Mouse (Mus musculus) kidney, postnatal 0 days (tissue): ENCODE results near the gene Samd5. TPM values are rescaled to one million over a fixed set of nuclear protein-coding genes. Genes with fewer than 3 reads are reported as not detected.
A peak's percentile ranks its signal among the peaks of the same experiment; 100 is the strongest.

ENCODE experiments used
- ATAC-seq: fragments of 200-750 bp; cut with Nextera tagmentation; replicated peaks from 2 replicates; pipeline ENCODE4 v1.8.0; 2017; ENCODE audit warnings: low read depth, moderate number of reproducible peaks, moderate TSS enrichment, moderate library complexity; ENCODE audit not compliant: low FRiP score
- DNase-seq: peaks from one replicate; pipeline ENCODE4 v3.0.0-alpha.2; 2016; ENCODE audit warnings: low spot score
- H3K27ac ChIP-seq: fragments of 300-500 bp; sonication (generic); 2 replicates; pipeline ENCODE4 v1.5.1; 2014; ENCODE audit warnings: mild to moderate bottlenecking
- H3K27me3 ChIP-seq: fragments of 300-500 bp; sonication (generic); 2 replicates; pipeline ENCODE4 v1.6.1; 2014; ENCODE audit warnings: low read length, mixed read lengths; ENCODE audit not compliant: insufficient read depth
- H3K36me3 ChIP-seq: fragments of 300-500 bp; sonication (generic); 2 replicates; pipeline ENCODE4 v1.6.1; 2014; ENCODE audit warnings: low read length, mixed read lengths; ENCODE audit not compliant: insufficient read depth
- H3K4me1 ChIP-seq: fragments of 300-500 bp; sonication (generic); replicated peaks from 2 replicates; pipeline ENCODE4 v1.6.1; 2014; ENCODE audit warnings: antibody characterized with exemption, low read length, mixed read lengths; ENCODE audit not compliant: insufficient read depth
- H3K4me2 ChIP-seq: fragments of 300-500 bp; sonication (generic); 2 replicates; pipeline ENCODE4 v1.6.1; 2014; ENCODE audit warnings: mild to moderate bottlenecking, low read length, moderate library complexity, mixed read lengths
- H3K4me3 ChIP-seq: fragments of 300-500 bp; sonication (generic); replicated peaks from 2 replicates; pipeline ENCODE4 v1.5.1; 2014; ENCODE audit warnings: low read depth, low read length
- H3K9ac ChIP-seq: fragments of 300-500 bp; sonication (generic); 2 replicates; pipeline ENCODE4 v1.6.1; 2014; ENCODE audit warnings: low read depth, low read length
- H3K9me3 ChIP-seq: fragments of 300-500 bp; sonication (generic); replicated peaks from 2 replicates; pipeline ENCODE4 v1.6.1; 2016; ENCODE audit warnings: low read length, inconsistent platforms, mixed read lengths
- CTCF ChIP-seq: IDR thresholded peaks from 2 replicates; pipeline ENCODE4 v1.5.1; 2016; ENCODE audit warnings: antibody characterized with exemption, low read depth, mild to moderate bottlenecking, moderate library complexity
- WGBS: fragments of 180-500 bp; shearing (Covaris S2); extraction: QIAGEN DNeasy Blood & Tissue Kit; methylation state at CpG from one replicate; pipeline ENCODE4 v1.1.7; 2014; 5-methylcytosine and 5-hydroxymethylcytosine counted together
- polyA plus RNA-seq: library from polyadenylated mRNA; unstranded; fragments of >200 nt; fragmentation: Nextera tagmentation; extraction: Ambion mirVana; gene quantifications from 2 replicates; pipeline ENCODE4 v1.2.1, GENCODE M21; 2015

The Samd5 gene
- polyA plus RNA-seq, 1 experiment from 2014 or later, result 1.7 TPM

GRCm38 (mm10) chr10:9668791-9669190 is 6.2 kb downstream of the Samd5 start:
- ATAC-seq (no peak), DNase-seq (no peak)
- Histone ChIP-seq H3K4me1 (no peaks in the 10 kb centered on the region), H3K9ac (no peak overlapping the region), H3K9me3 (no peaks in the 10 kb centered on the region), H3K27me3 (no peaks in the 10 kb centered on the region), H3K4me2 (no peak overlapping the region), H3K27ac (no peak overlapping the region), H3K4me3 (no peak overlapping the region), H3K36me3 (no peaks in the 10 kb centered on the region)
- WGBS, result 76% methylated on average over 4 of the region's 4 CpGs
- no peak for TF ChIP-seq CTCF

DNA sequence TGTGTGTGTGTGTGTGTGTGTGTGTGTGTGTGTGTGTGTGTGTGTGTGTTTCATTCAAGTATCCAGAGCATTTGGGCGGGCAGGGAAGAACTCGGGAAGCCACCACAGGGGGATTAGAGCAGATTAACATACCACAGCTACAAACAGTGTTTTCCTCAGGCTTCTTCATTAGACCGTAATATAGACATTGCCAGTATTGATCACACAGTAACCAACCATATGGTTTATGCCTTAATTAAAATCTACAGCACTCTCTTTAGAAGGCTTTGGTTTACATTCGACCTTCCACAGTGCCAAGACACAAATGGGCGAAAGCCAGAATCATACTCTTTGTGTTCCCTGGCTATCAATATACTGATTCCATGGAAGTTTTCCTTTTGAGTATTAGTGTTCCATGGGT is 22.1 kb downstream of the Samd5 start:
- no peak overlapping the region for H3K4me2 ChIP-seq
- no peak overlapping the region for H3K9ac ChIP-seq
- 96% methylated on average over 5 of the region's 5 CpGs for WGBS
- no peaks in the 10 kb centered on the region for H3K9me3 ChIP-seq
- H3K4me3 ChIP-seq, result no peak overlapping the region
- TF ChIP-seq CTCF, result no peak
- no peak for ATAC-seq
- H3K36me3 ChIP-seq, result no peaks in the 10 kb centered on the region
- no peaks in the 10 kb centered on the region for H3K27me3 ChIP-seq
- H3K27ac ChIP-seq, result no peak overlapping the region
- no peak for DNase-seq
- no peaks in the 10 kb centered on the region for H3K4me1 ChIP-seq

- WGBS, result 57% methylated on average over 6 of the region's 6 CpGs
- no peak overlapping the region for H3K9ac ChIP-seq
- H3K9me3 ChIP-seq, result no peaks in the 10 kb centered on the region
- ATAC-seq (no peak), DNase-seq (no peak)
- no peaks in the 10 kb centered on the region for H3K4me1 ChIP-seq
- H3K27me3 ChIP-seq, result no peaks in the 10 kb centered on the region
- no peaks in the 10 kb centered on the region for H3K36me3 ChIP-seq
- no peak overlapping the region for H3K4me3 ChIP-seq
- no peak overlapping the region for H3K27ac ChIP-seq
- TF ChIP-seq CTCF, result no peak
- no peak overlapping the region for H3K4me2 ChIP-seq
Measured at GRCm38 (mm10) chr10:9650050-9650825, 24.8 kb downstream of the Samd5 start.

DNA sequence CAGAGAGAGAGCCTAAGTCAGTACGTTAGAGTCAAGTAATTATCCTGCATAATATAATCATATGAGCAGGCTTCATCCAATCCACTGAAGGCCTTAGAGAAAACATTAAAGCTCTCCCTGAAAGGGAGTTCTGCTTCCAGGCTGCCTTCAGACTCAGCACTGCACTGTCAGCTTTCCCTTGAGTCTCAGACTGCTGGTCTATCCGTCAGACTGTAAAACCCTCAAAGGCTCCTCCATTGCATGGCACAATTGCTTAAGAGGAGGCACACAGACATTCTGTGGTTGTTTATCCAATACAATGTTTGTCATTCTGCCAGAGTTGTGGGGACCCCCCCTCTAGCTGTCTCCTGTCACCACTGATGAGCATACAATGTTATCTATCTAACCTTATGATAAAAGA is 26.5 kb downstream of the Samd5 start:
- H3K9me3 ChIP-seq, result no peaks in the 10 kb centered on the region
- peak overlapping the region; percentile 31; the same call in 1 of the 2 replicates for H3K27ac ChIP-seq
- H3K36me3 ChIP-seq, result no peaks in the 10 kb centered on the region
- H3K9ac ChIP-seq, result no peak overlapping the region
- H3K4me2 ChIP-seq, result no peak overlapping the region
- no peaks in the 10 kb centered on the region for H3K27me3 ChIP-seq
- no peak for ATAC-seq
- no peak for DNase-seq
- no peak overlapping the region for H3K4me3 ChIP-seq
- H3K4me1 ChIP-seq, result no peaks in the 10 kb centered on the region
- WGBS, result 58% methylated on average over 2 of the region's 2 CpGs
- TF ChIP-seq CTCF, result no peak

- Histone ChIP-seq H3K4me3 (no peak overlapping the region), H3K4me1 (no peaks in the 10 kb centered on the region), H3K27ac (peak overlapping the region; percentile 31), H3K27me3 (no peaks in the 10 kb centered on the region), H3K4me2 (no peak overlapping the region), H3K9ac (no peak overlapping the region), H3K36me3 (no peaks in the 10 kb centered on the region), H3K9me3 (no peaks in the 10 kb centered on the region)
- DNase-seq (peak; percentile 57), ATAC-seq (no peak)
- whole genome bisulfite sequencing, result 39% methylated on average over 6 of the region's 6 CpGs
- no peak for TF ChIP-seq CTCF
Measured at GRCm38 (mm10) chr10:9647741-9648140, 27.3 kb downstream of the Samd5 start.

- H3K27ac ChIP-seq, result no peak overlapping the region
- no peak for ATAC-seq
- WGBS, result 72% methylated on average over 3 of the region's 3 CpGs
- H3K9ac ChIP-seq, result no peak overlapping the region
- H3K9me3 ChIP-seq, result no peaks in the 10 kb centered on the region
- H3K4me1 ChIP-seq, result no peaks in the 10 kb centered on the region
- no peaks in the 10 kb centered on the region for H3K27me3 ChIP-seq
- no peaks in the 10 kb centered on the region for H3K36me3 ChIP-seq
- no peak for DNase-seq
- no peak for TF ChIP-seq CTCF
- no peak overlapping the region for H3K4me2 ChIP-seq
- no peak overlapping the region for H3K4me3 ChIP-seq
Measured at GRCm38 (mm10) chr10:9646391-9646790, 28.6 kb downstream of the Samd5 start.

DNA sequence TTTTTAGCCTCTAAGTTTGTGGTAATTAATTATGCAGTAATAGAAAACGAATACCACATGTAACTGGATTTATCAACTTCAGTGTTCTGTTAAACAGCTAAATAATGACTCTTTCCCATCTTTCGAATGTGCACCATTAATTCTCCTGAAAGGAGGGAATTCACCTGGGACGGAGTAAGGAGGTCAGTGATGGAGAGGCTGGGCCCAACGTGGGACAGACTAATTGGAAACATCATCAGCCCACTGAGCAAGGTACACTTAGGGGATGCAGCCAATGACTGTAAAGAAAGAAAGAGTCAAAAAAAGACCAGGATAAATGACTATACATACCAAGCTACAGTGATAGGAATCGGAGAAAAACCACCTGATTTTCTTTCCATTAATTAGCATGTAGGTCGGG is 31.5 kb downstream of the Samd5 start:
- DNase-seq (no peak), ATAC-seq (no peak)
- Histone ChIP-seq H3K27me3 (no peaks in the 10 kb centered on the region), H3K9me3 (no peaks in the 10 kb centered on the region), H3K9ac (no peak overlapping the region), H3K27ac (no peak overlapping the region), H3K4me2 (no peak overlapping the region), H3K36me3 (no peaks in the 10 kb centered on the region), H3K4me3 (no peak overlapping the region), H3K4me1 (no peaks in the 10 kb centered on the region)
- TF ChIP-seq CTCF, result no peak
- WGBS, result 62% methylated on average over 6 of the region's 6 CpGs
